Mouse (Mus musculus): ENCODE data around the gene Kdm4d.
A peak's percentile ranks its signal among the peaks of the same experiment; 100 is the strongest.
"Not testable (repeated sequence)": the region's sequence is repeated elsewhere in the genome, so short reads cannot be mapped to it uniquely, and the experiment has no call there.

Gene Kdm4d

DNA sequence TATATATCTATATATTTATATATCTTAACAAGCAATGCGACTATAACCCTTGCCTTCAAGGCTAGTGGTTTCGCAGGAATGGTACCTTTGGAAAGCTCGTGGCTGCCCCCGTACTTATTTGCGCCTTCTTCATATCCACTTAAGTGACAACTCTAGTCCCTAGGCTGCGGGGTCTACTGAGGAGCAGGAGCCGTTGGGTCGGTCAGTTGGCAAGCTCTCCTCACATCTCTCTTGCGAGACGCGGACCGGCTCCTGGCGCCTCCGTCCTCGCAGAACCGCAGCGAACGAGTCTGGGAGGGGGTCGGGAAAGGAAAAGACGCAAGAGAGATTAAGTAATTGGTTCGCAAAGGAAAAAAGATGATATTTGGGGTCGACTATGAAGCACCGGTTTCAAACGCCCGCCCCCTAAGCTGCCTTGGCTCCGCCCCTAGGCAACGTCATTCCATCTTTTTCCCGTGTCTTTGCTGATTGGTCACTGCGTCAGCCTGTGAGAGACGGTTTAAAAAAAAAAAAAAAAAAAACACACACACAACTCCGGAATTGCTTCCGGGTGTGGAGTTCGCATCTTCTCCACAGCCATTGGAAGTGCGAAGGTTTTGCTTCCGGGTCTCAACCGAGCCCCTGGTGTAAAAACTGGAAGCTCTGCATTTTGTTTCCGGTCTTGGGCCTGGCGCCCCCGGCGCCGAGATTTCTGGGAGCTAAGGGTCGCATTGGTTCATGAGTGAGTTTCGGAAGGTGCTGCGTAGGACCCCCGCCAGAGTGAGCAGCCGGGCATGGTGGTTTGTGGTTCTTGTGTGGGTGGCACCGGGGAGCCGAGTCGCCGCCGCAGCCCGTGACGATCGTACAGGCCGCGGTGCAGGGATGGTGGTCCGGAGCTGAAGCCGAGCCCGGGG, at the start of gene Kdm4d, which contains the start of gene Cwc15:
Kdm4d (minus strand) TSS at position 460 of the 893 bp plus-strand sequence.
Cwc15 (plus strand) TSS at position 595 of the 893 bp plus-strand sequence.
- peak; percentile 93 to 95 for DNase-seq (ENCODE audit: low spot score in 2 of 2)

DNA sequence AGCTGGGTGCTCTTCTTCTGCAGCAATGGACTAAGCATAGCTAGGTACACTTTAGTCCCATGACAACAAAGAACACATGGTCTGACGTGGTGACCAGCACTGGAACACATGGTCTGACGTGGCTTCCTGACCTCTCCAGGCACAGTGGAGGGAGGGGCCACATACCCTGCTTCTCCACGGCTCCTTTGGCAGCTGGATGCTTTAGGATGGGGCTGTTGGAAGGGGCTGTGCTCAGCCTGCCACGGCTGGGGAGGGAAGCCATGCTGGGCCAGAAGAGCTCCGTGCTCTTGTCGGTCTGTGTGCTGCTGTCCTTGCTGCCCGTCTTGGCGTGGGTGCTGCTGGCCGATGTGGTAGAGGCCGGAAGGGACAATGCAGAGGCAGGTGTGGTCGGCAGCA, 48.1 kb upstream of the Kdm4d start:
- no peak for DNase-seq (ENCODE audit: low spot score in 2 of 2)

DNA sequence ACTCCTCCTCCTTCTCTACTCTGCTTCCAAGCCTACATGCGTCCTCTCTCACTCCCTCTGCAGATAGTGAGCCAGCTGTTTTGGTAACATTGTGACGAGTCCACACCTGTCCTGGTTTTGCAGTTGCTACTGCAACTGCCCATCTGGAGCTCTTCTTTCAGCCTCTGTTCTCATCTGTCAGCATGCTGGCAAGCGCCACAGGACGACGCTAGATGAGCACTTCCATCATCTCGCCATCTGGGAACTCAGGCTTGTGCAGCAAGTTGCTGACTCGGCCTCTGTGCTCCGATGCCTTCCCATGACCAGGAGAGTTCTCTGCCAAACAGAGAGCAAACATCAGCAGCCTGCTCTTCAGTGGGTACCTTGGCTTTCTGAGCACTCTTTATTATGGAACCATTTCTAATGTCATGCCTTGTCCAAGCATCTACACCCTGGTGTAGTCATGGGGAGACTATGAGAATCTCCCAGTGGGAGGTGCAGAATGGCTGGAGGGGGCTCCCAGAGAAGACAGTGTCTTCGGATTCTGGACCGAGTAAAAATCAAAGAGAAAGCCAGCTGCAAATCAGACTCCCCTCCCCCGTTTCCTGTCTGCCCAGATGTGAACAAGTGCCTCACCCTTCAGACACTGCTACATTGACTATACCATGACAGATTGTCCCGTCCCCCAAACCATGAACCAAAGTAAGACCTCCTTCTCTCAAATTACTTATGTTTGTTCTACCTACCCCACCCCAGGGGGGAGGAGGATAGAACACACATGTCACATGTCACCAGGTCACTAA, 47.5 kb upstream of the Kdm4d start:
- no peak for DNase-seq (ENCODE audit: low spot score in 2 of 2)

DNA sequence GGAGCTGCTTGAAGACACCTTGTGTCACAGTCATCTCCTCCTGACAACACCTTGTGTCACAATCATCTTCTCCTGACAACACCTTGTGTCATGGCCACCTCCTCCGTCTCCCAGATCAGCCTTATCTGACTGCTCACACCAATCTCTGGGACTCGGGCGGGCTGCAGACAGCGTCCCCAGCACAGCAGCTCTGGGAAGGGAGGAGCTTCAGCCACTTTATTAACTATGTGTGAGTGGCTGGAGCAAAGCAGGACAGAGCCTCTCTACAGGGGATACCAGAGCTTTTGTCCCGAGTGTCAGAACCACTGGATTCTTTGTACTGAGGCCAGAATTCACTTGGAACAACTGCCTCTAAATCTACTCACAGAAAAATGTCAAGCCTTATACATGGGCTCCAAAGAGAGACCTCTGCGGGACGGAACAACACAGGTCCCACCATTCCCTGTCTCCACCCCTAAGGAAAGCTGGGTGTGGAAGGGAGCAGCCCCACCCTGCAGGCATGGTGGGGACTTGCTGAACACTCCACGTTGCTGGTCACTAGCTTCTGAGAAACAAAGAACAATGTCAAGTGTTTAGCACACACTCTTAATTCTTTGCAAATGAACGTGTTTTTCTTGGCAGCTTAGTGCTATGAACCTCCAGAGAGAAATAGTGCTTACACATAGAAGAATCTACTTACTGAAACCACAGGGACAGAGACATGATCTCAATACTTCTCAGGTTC, 43.9 kb upstream of the Kdm4d start:
- no peak for DNase-seq (ENCODE audit: low spot score in 2 of 2)

DNA sequence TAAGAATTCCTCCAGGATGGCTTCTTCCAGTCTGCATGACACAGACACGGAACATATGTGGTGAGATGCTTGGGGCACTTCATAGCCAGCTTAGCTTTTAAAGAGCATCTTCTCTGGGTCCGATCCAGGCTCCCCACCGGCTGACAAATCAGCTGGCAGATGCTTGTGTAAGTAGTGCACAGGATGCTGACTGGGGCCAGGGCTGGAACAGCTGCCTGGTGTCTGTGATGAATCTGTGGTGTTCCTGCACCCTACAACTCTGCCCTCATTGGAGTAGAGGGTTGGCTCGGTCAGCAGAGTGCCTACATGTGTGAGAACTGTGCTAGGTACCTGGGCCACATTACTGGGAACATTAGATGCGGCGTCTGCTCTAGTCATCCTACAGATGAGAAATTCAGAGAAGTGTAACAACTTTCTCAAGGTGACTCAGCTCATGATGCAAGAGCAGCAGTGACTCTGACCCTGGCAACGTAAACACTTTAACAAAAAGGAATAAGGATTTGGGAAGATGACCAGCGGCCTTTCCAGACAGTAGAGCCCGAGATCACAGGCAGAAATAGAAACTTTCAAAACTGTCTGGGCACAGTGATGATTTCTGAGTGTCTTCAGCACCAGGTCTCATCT, 34.7 kb upstream of the Kdm4d start:
- no peak for DNase-seq (ENCODE audit: low spot score in 2 of 2)

DNA sequence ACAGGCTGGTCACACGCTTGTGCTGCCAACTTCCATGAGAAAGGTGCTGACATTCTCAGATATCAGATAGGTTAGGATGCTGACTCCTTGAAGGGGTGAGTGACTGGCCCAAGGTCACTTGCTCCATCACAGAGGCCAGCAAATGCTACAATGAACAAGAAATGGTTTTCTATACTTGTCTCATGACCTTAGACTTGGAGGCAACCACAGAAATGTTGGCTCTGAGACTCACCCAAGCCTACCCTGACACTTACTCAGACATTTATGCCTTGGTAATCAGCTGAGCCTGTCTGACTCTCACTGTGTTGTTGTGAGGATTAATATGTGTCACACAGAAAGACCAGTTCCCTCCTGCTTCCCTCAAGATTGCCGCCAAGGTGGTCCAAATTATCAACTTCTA, 33.4 kb upstream of the Kdm4d start:
- no peak for DNase-seq (ENCODE audit: low spot score in 2 of 2)

DNA sequence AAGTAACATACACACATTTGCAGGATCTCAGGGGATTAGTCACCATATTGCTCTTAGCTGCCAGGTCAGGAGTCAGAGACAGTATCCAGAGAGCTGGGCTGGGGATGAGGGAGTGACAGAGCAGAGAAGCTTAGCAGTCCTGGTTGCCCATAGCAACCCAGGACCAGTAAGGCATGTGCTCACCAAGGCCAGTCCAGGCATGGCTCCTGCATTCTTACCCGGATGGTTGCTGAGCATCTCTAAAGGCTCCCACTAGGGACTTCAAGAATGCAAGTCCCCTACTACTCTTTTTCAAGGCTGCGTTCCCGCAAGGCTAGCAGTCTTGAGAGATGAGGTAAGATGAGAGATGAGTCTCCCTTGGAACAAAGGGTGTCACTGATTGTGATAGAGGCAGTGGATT, 32.0 kb upstream of the Kdm4d start:
- DNase-seq (ENCODE audit: low spot score in 2 of 2), result no peak

DNA sequence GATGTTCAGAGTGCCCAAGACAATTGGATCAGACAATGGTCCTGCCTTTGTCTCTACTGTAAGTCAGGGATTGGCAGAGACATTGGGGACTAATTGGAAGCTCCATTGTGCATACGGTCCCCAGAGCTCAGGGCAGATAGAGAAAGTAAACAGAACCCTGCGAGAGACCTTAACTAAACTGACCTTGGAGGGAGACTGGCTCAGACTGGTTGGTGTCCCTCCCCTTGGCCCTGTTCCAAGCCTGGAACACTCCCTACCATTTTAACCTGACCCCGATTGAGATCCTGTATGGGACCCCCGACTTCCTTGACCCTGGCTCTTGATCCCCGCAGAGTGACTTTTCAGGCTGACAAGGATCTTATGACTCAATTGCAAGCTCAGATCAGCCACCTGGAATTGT, 29.7 kb upstream of the Kdm4d start:
- no peak for DNase-seq (ENCODE audit: low spot score in 2 of 2)

DNA sequence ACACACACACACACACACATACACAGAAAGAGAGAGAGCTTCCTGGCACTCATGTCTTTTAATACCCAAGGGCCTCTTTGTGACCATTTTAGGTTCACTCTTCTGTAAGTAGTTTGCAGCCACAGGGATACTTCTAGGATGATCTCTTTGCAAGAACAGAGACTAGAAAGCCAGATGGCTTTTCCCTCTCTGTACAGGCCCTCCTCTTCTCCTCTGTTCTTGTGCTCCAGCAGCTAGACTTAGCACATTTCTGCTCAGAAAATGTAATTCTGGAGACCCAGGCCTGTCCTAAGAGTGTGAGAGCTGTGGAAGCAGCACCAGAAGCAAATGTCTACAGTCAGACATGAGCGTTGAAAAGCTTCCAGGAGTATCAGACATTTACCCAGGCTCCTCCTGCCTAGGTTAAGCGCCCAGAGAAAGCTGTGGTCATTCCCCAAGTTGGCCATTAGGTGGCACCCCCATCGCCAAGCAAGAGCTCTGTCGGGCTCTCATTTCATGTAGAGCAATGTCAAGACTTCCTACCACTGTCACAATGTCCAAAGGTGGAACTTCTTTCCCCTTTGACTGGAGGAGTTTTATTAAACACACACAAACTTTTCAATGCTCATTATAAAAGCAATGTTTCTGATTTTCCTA, 23.2 kb upstream of the Kdm4d start:
- DNase-seq (ENCODE audit: low spot score in 2 of 2), result peak; percentile 34 to 73

DNA sequence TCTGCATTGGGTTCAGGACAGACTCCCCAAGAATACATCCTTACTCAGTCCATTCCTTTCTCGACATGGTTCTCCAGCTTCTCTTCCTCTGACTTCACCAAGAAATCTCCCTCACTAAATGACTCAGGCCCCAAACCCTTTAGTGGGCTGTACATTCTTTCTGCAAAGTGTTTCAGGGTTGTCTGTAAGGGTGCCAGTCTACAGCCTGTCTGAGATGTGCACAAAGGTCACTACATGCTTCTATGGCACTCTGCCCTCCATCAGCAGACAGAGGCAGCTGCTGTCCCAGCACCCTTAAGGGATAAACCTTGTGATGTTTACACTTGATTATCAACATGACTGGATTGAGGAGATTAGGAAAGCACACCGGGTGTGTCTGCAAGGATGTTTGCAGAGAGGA, 21.4 kb upstream of the Kdm4d start:
- DNase-seq (ENCODE audit: low spot score in 2 of 2), result no peak

DNA sequence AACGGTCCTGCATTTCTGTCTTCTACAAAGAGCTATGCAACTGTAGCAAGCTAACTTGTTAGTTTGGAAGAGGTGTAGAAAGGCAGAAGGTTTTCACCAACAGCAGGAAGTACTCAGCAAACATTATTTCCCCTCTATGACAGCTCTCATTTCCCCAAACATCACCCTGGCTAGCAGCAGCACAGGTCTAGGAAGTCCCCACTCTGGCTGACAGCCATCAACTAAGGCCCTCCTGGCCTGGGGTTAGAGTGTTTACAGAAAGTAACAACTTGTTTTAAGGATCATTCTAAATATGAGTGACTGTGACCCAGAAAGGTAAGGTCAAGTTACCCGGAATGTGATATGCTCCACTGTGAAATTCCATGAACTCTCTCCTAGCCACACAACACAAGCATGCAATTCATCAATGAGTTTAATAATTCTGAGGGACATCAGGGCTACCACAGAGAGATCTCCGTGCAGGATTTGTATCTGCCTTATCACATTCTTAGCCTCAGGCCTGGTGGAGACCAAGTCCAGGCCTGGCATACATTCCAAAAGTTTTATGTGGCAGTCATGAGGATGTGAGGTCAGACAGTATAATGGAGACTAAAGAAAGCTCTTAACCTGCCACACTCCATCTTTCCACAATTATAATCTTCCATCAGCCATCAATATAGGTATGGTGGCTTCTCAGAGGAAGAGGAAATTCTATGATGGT, 20.8 kb upstream of the Kdm4d start:
- no peak for DNase-seq (ENCODE audit: low spot score in 2 of 2)

DNA sequence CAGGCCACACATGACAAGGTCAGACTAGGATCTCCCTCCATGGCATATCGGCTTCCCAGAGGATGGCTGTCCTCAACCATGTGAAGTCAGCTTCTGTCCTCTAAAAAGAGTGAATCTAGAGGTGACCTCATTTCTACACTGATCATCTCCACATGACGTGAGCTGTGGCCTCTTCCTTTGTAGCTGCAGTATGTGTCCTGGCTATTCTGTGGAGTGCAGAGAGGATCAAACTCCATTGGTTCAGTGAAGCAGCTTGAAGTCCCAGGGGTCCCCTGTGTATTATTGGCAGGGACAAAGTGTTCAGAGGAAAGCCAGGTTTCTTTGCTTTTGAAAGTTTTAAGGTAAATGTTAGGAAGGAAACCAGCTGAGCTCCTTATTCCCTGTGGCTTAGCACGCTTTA, 17.8 kb upstream of the Kdm4d start:
- DNase-seq (ENCODE audit: low spot score in 2 of 2), result no peak

DNA sequence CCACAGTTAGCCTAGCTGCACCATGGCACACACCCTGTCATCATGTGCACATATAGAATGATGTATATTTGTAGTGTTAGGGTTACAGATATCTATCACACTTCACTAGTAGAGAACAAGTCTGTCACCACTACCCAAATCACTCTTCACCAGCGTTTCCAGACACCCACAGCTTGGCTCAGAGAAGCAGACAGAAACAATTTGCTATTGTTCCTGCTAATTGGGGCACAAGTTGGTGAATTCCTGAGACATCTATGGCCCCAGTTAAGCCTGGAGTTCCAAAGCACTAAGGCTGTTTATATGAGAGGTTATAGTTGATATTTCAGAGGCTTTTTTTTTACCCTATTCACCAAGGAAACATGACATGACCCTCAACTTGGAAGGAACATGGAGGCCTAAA, 17.0 kb upstream of the Kdm4d start:
- no peak for DNase-seq (ENCODE audit: low spot score in 2 of 2)

DNA sequence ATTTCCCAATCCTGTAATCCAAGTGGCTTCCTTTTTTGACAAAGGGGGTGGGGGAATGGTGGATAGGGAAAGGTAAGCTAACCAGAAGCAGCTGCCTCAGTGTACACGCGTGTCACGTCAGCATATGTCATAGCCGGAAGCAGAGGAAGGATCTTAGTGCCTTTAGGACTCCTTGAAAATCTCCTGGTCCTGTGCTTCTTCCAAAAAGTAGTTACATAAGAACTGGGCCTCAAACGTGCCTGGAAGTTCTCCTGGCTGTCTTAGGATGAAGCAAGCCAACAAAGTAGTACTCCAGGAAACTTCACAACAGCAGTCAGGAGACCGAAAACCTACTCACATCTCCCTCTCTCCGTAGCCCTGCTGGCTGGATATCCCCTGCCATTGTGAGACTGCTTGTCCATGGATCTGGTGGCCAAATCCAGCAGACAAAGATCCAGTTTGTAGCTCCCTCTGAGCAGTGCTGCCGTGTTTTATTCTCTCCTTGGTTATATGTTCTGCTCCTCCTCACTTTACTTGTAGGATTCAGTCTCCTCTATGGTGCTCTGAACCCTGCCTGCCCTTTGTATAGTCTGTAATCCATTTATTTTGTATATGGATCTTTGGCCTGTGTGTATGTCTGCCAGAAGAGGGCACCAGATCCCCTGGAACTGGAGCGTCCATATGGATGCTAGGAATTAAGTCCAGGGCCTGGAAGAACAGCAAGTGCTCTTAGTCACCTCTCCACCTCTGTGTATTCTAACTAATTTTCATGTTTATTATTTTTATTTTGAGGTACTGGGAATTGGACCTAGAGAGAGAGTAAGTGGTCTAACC, 12.6 kb upstream of the Kdm4d start:
- DNase-seq (ENCODE audit: low spot score in 2 of 2), result peak in 1 of 2 experiments; percentile 29

DNA sequence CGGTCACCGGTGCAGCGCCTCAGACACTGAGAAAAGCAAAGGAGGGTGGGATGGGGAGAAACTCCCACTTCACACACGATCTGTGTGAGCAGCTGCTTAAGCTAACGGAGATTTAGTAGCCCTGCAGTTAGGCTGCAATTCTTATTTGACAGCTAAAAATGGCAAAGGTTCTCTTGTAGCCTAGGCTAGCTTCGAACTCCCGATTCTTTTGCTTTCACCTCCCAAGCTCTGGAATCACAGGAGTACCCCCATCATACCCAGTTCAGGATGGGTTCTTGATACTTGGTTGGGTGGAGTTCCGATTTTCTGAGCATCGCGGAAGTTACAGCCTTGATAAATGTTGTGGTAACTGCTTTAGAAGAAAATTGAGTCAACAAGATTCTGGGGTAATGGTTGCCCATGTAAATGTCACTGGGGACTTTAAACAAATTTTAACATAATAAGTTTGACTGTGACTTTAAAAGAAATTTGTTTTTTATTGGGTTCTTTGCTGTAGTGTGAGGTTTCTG, 688 bp upstream of the Kdm4d start:
- DNase-seq (ENCODE audit: low spot score in 2 of 2), result no peak

DNA sequence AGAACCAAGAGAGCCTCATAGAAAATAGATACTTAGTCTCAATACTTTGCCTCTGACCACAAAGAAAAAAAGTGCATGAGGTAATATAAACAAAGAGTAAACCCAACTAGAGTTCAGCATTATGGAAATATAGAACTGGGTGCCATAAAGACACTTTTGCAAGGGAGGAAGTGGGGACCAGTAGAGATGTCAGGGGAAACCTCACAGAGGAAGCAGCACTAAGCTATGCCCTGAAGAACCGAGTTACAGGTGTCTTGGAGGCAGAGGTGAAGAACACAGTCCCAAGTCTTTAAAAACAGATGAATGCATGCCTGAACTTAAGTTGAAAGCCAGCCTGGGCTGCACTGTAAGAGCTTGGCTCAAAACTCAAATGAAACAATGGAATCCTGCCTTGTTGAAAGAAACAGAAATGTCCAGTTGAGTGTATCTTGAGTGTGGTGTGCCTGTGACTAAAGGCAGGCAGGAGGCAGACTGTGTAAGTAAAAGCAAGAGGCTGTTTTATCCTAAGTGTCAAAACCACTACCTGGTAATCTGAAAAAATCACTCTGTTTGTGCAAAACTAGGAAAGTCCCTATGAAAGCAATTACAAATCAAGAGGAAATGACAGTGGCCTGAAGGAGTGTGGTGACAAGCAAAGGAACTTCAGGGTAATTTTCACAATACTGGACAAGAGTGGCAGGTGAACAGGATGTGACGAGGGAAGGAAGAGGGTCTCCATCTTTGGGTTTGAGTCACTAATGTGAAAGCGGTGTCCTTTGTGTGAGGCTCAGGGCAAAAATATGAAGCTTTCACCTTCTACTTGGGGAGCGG, 1.2 kb downstream of the Kdm4d start:
- DNase-seq (ENCODE audit: low spot score in 2 of 2), result no peak

DNA sequence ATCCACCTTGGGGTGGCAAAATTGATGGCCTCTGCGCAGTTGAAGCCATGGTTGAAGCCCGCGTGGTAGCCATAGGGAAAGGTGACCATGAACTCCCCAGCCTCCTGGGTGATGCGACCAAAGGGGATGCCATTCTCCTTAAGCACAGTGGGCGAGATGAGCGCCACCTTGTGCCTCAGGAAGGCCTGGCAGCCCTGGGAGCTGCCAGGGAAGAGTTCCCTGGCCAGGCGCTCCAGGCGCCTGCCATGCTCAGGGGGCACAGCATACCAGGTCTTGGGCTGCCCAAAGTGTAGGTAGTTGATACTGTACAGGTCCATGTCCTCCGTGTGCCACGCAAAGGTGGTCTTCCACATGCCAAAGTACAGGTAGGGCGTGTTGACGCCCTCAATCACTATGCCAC, 36.6 kb downstream of the Kdm4d start:
- DNase-seq (ENCODE audit: low spot score in 2 of 2), result not testable (repeated sequence)

DNA sequence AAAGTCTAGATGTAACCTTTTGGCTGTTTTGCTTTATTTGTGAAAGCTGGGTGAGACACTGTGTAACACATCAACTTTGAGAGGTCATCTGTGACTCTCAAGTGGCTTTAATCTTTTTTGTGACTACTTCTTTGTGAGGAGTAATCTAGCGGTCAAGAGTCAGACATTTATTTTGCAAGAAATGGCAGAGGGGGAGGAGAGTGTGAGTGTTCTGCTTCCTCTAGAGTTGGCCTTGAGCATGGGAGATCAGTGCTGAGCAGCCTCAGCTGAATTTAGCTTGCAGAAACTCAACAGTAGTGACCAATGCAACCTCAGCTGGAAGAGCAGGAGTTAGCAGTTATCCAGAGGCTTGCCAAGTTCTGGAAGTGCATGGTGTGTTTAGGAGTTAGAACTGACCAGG, 37.7 kb downstream of the Kdm4d start:
- not testable (repeated sequence) for DNase-seq (ENCODE audit: low spot score in 2 of 2)

DNA sequence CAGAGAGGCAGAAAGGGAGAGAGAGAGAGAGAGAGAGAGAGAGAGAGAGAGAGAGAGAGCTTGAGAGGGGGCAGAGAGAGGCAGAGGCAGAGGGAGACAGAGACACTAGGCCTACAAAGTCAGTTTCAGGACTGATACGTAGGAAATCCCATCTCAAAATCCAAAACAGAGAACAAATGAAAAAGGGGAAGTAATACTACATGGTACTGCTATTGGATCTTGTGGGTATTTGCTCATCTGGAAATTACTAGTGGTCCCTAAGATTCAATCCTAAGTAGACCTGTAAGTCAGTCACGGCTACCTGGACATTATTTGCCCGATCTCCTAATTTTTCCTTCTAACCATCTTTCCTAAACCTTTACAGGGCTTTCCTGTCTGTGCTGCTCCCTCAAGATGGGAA, 44.0 kb downstream of the Kdm4d start:
- no peak for DNase-seq (ENCODE audit: low spot score in 2 of 2)

All from frontal cortex, postnatal 10 days (tissue).